Mouse (Mus musculus): ENCODE results near the gene Cyp4f17. TPM values are rescaled to one million over a fixed set of nuclear protein-coding genes. Genes with fewer than 3 reads are reported as not detected.

The Cyp4f17 gene
- polyA plus RNA-seq (2021), result 0.30 TPM

- CTCF ChIA-PET, result no interaction called here
- POLR2A ChIA-PET, result no interaction called here
- H3K27me3 ChIP-seq, result peaks cover 22% of the 10 kb centered on the region
- no peak for DNase-seq (ENCODE audit: low read depth, low spot score)
- ATAC-seq, result no peak
- no peak for TF ChIP-seq CTCF (IDR thresholded peaks at IDR 0.05)
- in situ Hi-C loops (cut with MboI; ENCODE audit: low pct_unique_long_range_greater_than_20kb), result no loop called here
These were observed at the start of gene Cyp4f17 for GRCm38 (mm10) chr17:32505851-32506728. Cyp4f17 (plus strand) TSS chr17:32506050.

- no peak for ATAC-seq
- ChIA-PET POLR2A (no interaction called here), CTCF (interaction anchor here (1.1 kb wide), 1 partner anchor 11 kb away, joined by 4 read pairs; no protein-coding TSS in a partner anchor)
- no peak for DNase-seq (ENCODE audit: low read depth, low spot score)
- TF ChIP-seq CTCF (IDR thresholded peaks at IDR 0.05), result no peak
- in situ Hi-C loops (cut with MboI; ENCODE audit: low pct_unique_long_range_greater_than_20kb), result no loop called here
- H3K27me3 ChIP-seq, result peaks cover 22% of the 10 kb centered on the region
These were observed 37.4 kb upstream of the Cyp4f17 start for GRCm38 (mm10) chr17:32468494-32468893.

GRCm38 (mm10) chr17:32470795-32471194 is 35.1 kb upstream of the Cyp4f17 start:
- H3K27me3 ChIP-seq, result peaks cover 14% of the 10 kb centered on the region
- in situ Hi-C loops (cut with MboI; ENCODE audit: low pct_unique_long_range_greater_than_20kb), result no loop called here
- no peak for TF ChIP-seq CTCF (IDR thresholded peaks at IDR 0.05)
- POLR2A ChIA-PET, result no interaction called here
- CTCF ChIA-PET, result no interaction called here
- no peak for ATAC-seq
- no peak for DNase-seq (ENCODE audit: low read depth, low spot score)

- peaks cover 14% of the 10 kb centered on the region for H3K27me3 ChIP-seq
- no peak for DNase-seq (ENCODE audit: low read depth, low spot score)
- POLR2A ChIA-PET, result no interaction called here
- ATAC-seq, result peak; percentile 2
- TF ChIP-seq CTCF (IDR thresholded peaks at IDR 0.05), result no peak
- CTCF ChIA-PET, result no interaction called here
- in situ Hi-C loops (cut with MboI; ENCODE audit: low pct_unique_long_range_greater_than_20kb), result no loop called here
These were observed 33.7 kb upstream of the Cyp4f17 start for GRCm38 (mm10) chr17:32472176-32472575.

- ATAC-seq (no peak), DNase-seq (ENCODE audit: low read depth, low spot score) (no peak)
- ChIA-PET POLR2A (no interaction called here), CTCF (interaction anchor here (1.8 kb wide), 1 partner anchor 9 kb away, joined by 4 read pairs; no protein-coding TSS in a partner anchor)
- in situ Hi-C loops (cut with MboI; ENCODE audit: low pct_unique_long_range_greater_than_20kb), result loop anchor here (25.0 kb wide), 2 partner anchors 338 to 788 kb away; partner anchors contain the start of gene Cryaa
- peaks cover 5% of the 10 kb centered on the region for H3K27me3 ChIP-seq
- TF ChIP-seq CTCF (IDR thresholded peaks at IDR 0.05), result no peak
These were observed 30.8 kb upstream of the Cyp4f17 start for GRCm38 (mm10) chr17:32474954-32475560.

- H3K27me3 ChIP-seq, result peaks cover 3% of the 10 kb centered on the region
- TF ChIP-seq CTCF (IDR thresholded peaks at IDR 0.05), result no peak
- ChIA-PET CTCF (no interaction called here), POLR2A (no interaction called here)
- in situ Hi-C loops (cut with MboI; ENCODE audit: low pct_unique_long_range_greater_than_20kb), result loop anchor here (25.0 kb wide), 2 partner anchors 340 to 790 kb away; partner anchors contain the start of gene Cryaa
- DNase-seq (ENCODE audit: low read depth, low spot score) (no peak), ATAC-seq (no peak)
These were observed 28.6 kb upstream of the Cyp4f17 start for GRCm38 (mm10) chr17:32477204-32477603.

GRCm38 (mm10) chr17:32478727-32479126 is 27.1 kb upstream of the Cyp4f17 start:
- POLR2A ChIA-PET, result no interaction called here
- no peak for TF ChIP-seq CTCF (IDR thresholded peaks at IDR 0.05)
- CTCF ChIA-PET, result interaction anchor here (1.2 kb wide), 1 partner anchor 9 kb away, joined by 3 read pairs; no protein-coding TSS in a partner anchor
- DNase-seq (ENCODE audit: low read depth, low spot score), result no peak
- ATAC-seq, result no peak
- H3K27me3 ChIP-seq, result peaks cover 6% of the 10 kb centered on the region
- in situ Hi-C loops (cut with MboI; ENCODE audit: low pct_unique_long_range_greater_than_20kb), result loop anchor here (25.0 kb wide), 2 partner anchors 341 to 791 kb away; partner anchors contain the start of gene Cryaa

- POLR2A ChIA-PET, result no interaction called here
- H3K27me3 ChIP-seq, result peaks cover 6% of the 10 kb centered on the region
- ATAC-seq, result no peak
- CTCF ChIA-PET, result interaction anchor here (0.8 to 1.2 kb wide), 2 partner anchors 11 to 16 kb away, joined by 3 to 4 read pairs; no protein-coding TSS in a partner anchor
- DNase-seq (ENCODE audit: low read depth, low spot score), result no peak
- in situ Hi-C loops (cut with MboI; ENCODE audit: low pct_unique_long_range_greater_than_20kb), result loop anchor here (5.0 to 25.0 kb wide), 3 partner anchors 138 to 793 kb away; partner anchors contain the start of gene Cryaa
- peak; percentile 43 for TF ChIP-seq CTCF (IDR thresholded peaks at IDR 0.05)
These were observed 26.0 kb upstream of the Cyp4f17 start for GRCm38 (mm10) chr17:32479554-32480506.

- CTCF ChIA-PET, result no interaction called here
- DNase-seq (ENCODE audit: low read depth, low spot score), result no peak
- POLR2A ChIA-PET, result no interaction called here
- no peak for ATAC-seq
- TF ChIP-seq CTCF (IDR thresholded peaks at IDR 0.05), result no peak
- in situ Hi-C loops (cut with MboI; ENCODE audit: low pct_unique_long_range_greater_than_20kb), result loop anchor here (5.0 to 25.0 kb wide), 3 partner anchors 139 to 794 kb away; partner anchors contain the start of gene Cryaa
- H3K27me3 ChIP-seq, result peaks cover 14% of the 10 kb centered on the region
These were observed 24.1 kb upstream of the Cyp4f17 start for GRCm38 (mm10) chr17:32481766-32482165.

- POLR2A ChIA-PET, result no interaction called here
- in situ Hi-C loops (cut with MboI; ENCODE audit: low pct_unique_long_range_greater_than_20kb), result loop anchor here (5.0 to 25.0 kb wide), 3 partner anchors 141 to 796 kb away; partner anchors contain the start of gene Cryaa
- peak; percentile 73 for ATAC-seq
- H3K27me3 ChIP-seq, result peaks cover 24% of the 10 kb centered on the region
- TF ChIP-seq CTCF (IDR thresholded peaks at IDR 0.05), result peak; percentile 94
- CTCF ChIA-PET, result interaction anchor here (0.9 kb wide), 1 partner anchor 8 kb away, joined by 4 read pairs; no protein-coding TSS in a partner anchor
- DNase-seq (ENCODE audit: low read depth, low spot score), result peak; percentile 3
These were observed 22.6 kb upstream of the Cyp4f17 start for GRCm38 (mm10) chr17:32483200-32483599.
